Mouse (Mus musculus): ENCODE data around the gene Car8. TPM values are rescaled to one million over a fixed set of nuclear protein-coding genes. Genes with fewer than 3 reads are reported as not detected.
"Not testable (repeated sequence)": the region's sequence is repeated elsewhere in the genome, so short reads cannot be mapped to it uniquely, and the experiment has no call there.

Car8 gene
- polyA plus RNA-seq, 1 experiment from 2014 or later: 12.3 TPM

GRCm38 (mm10) chr4:8200081-8200480 lies 38.8 kb downstream of the Car8 start:
- H3K4me1 ChIP-seq: no peaks in the 10 kb centered on the region
- no peaks in the 10 kb centered on the region for H3K9me3 ChIP-seq (replicated peaks)
- H3K27me3 ChIP-seq: no peaks in the 10 kb centered on the region
- H3K4me2 ChIP-seq: no peak overlapping the region
- H3K36me3 ChIP-seq: no peaks in the 10 kb centered on the region
- peak; percentile 83 for ATAC-seq (replicated peaks; ENCODE audit: low FRiP score)
- no peak overlapping the region for H3K4me3 ChIP-seq (replicated peaks)
- 54% methylated on average over 5 of the region's 5 CpGs for WGBS
- H3K9ac ChIP-seq: no peak overlapping the region
- no peak overlapping the region for H3K27ac ChIP-seq

- WGBS: 55% methylated on average over 5 of the region's 5 CpGs
- no peak overlapping the region for H3K27ac ChIP-seq
- no peak overlapping the region for H3K4me2 ChIP-seq
- H3K4me1 ChIP-seq: no peaks in the 10 kb centered on the region
- no peaks in the 10 kb centered on the region for H3K36me3 ChIP-seq
- peak; percentile 64 for ATAC-seq (replicated peaks; ENCODE audit: low FRiP score)
- no peak overlapping the region for H3K4me3 ChIP-seq (replicated peaks)
- H3K27me3 ChIP-seq: no peaks in the 10 kb centered on the region
- no peaks in the 10 kb centered on the region for H3K9me3 ChIP-seq (replicated peaks)
- no peak overlapping the region for H3K9ac ChIP-seq
Observed at GRCm38 (mm10) chr4:8198033-8198432, 40.8 kb downstream of the Car8 start.

GRCm38 (mm10) chr4:8190441-8190840 lies 48.4 kb downstream of the Car8 start:
- H3K27ac ChIP-seq: no peak overlapping the region
- ATAC-seq (replicated peaks; ENCODE audit: low FRiP score): no peak
- WGBS: 72% methylated on average over 4 of the region's 4 CpGs
- H3K4me3 ChIP-seq (replicated peaks): no peak overlapping the region
- no peak overlapping the region for H3K9ac ChIP-seq
- no peaks in the 10 kb centered on the region for H3K36me3 ChIP-seq
- no peaks in the 10 kb centered on the region for H3K27me3 ChIP-seq
- H3K4me1 ChIP-seq: no peaks in the 10 kb centered on the region
- H3K4me2 ChIP-seq: no peak overlapping the region
- no peaks in the 10 kb centered on the region for H3K9me3 ChIP-seq (replicated peaks)

DNA sequence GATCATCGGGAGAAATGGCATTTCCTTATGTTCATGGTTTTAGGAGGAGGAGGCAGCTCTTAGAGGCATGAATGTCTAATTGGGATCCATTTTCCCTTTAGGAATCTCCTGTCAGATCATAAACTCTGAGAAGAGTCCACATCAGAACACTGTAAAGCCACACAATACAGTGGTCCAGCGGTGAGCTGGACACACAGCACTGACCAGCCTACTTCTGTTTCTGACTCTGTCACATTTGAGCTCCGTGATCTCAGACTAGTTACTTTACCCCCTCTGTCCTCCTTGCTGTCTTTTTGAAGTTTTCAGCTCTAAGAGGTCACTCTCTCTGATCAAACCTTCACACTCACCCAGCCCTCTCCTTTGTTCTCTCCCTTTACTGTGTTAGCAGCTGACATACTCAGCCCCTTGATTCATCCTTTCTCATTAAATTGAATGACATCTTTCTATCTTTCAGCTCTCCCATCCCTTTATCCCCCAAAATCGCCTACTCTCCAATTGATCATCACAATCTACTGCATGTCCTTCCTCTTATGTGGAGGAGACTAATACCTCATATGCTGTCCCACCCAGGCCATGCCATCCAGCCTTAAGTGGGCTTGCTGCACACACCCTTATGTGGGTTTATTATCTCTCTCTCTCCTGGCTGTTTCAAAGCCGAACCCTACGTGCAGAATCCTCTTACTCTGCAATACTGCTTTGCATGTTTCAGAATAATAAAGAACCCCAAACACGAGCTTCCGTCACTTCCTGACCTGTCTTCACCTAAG lies 51.7 kb downstream of the Car8 start:
- H3K36me3 ChIP-seq: no peaks in the 10 kb centered on the region
- H3K27ac ChIP-seq: no peak overlapping the region
- no peaks in the 10 kb centered on the region for H3K27me3 ChIP-seq
- ATAC-seq (replicated peaks; ENCODE audit: low FRiP score): no peak
- H3K4me2 ChIP-seq: no peak overlapping the region
- WGBS: 68% methylated on average over 8 of the region's 8 CpGs
- no peak overlapping the region for H3K9ac ChIP-seq
- H3K9me3 ChIP-seq (replicated peaks): no peaks in the 10 kb centered on the region
- H3K4me3 ChIP-seq (replicated peaks): no peak overlapping the region
- no peaks in the 10 kb centered on the region for H3K4me1 ChIP-seq

- Histone ChIP-seq H3K9ac (no peak overlapping the region), H3K4me3 (replicated peaks) (no peak overlapping the region), H3K4me1 (no peaks in the 10 kb centered on the region), H3K27ac (no peak overlapping the region), H3K36me3 (no peaks in the 10 kb centered on the region), H3K9me3 (replicated peaks) (no peaks in the 10 kb centered on the region), H3K27me3 (no peaks in the 10 kb centered on the region), H3K4me2 (no peak overlapping the region)
- ATAC-seq (replicated peaks; ENCODE audit: low FRiP score): no peak
- 71% methylated on average over 4 of the region's 4 CpGs for WGBS
Observed at GRCm38 (mm10) chr4:8180576-8180975, 58.3 kb downstream of the Car8 start.

GRCm38 (mm10) chr4:8154589-8155198 lies 84.1 kb downstream of the Car8 start:
- no peaks in the 10 kb centered on the region for H3K27me3 ChIP-seq
- peak; percentile 85 for ATAC-seq (replicated peaks; ENCODE audit: low FRiP score)
- 73% methylated on average over 6 of the region's 6 CpGs for WGBS
- no peaks in the 10 kb centered on the region for H3K36me3 ChIP-seq
- H3K27ac ChIP-seq: no peak overlapping the region
- no peak overlapping the region for H3K9ac ChIP-seq
- H3K4me2 ChIP-seq: no peak overlapping the region
- no peaks in the 10 kb centered on the region for H3K4me1 ChIP-seq
- no peak overlapping the region for H3K4me3 ChIP-seq (replicated peaks)
- no peaks in the 10 kb centered on the region for H3K9me3 ChIP-seq (replicated peaks)

GRCm38 (mm10) chr4:8153926-8154325 lies 84.9 kb downstream of the Car8 start:
- H3K4me1 ChIP-seq; H3K4me3 ChIP-seq (replicated peaks); H3K36me3 ChIP-seq; H3K27ac ChIP-seq; H3K27me3 ChIP-seq; H3K9me3 ChIP-seq (replicated peaks); ATAC-seq (replicated peaks; ENCODE audit: low FRiP score); H3K4me2 ChIP-seq; H3K9ac ChIP-seq: not testable (repeated sequence)
- WGBS: 85% methylated on average over 5 of the region's 5 CpGs

DNA sequence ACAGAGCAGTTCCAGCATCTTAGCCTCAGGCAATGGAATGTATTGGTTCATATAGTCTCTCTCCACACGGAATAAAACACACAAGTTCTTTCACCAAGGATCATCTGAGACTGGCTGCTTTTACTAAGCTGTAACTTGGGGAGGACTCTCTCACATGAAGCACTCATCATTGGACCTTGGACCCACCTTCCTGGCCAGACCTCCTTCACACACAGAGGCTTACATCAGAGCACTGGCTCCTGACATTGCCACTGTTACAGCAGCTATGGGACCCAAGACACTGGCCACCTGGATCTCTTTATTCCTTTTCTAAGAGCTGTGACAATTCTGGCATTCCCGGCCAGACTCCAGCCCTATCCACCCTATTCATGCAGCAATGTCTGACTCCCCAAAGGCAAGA lies 101.4 kb downstream of the Car8 start:
- H3K4me1 ChIP-seq: no peaks in the 10 kb centered on the region
- H3K27me3 ChIP-seq: no peaks in the 10 kb centered on the region
- no peak overlapping the region for H3K4me3 ChIP-seq (replicated peaks)
- no peak overlapping the region for H3K4me2 ChIP-seq
- no peak overlapping the region for H3K9ac ChIP-seq
- ATAC-seq (replicated peaks; ENCODE audit: low FRiP score): no peak
- WGBS: 74% methylated on average over 2 of the region's 2 CpGs
- no peak overlapping the region for H3K27ac ChIP-seq
- H3K36me3 ChIP-seq: no peaks in the 10 kb centered on the region
- H3K9me3 ChIP-seq (replicated peaks): no peaks in the 10 kb centered on the region

GRCm38 (mm10) chr4:8132024-8132423 lies 106.8 kb downstream of the Car8 start:
- Histone ChIP-seq H3K36me3 (no peaks in the 10 kb centered on the region), H3K9ac (no peak overlapping the region), H3K27me3 (no peaks in the 10 kb centered on the region), H3K27ac (no peak overlapping the region), H3K4me1 (no peaks in the 10 kb centered on the region), H3K9me3 (replicated peaks) (no peaks in the 10 kb centered on the region), H3K4me3 (replicated peaks) (no peak overlapping the region), H3K4me2 (no peak overlapping the region)
- ATAC-seq (replicated peaks; ENCODE audit: low FRiP score): no peak
- 95% methylated on average over 2 of the region's 2 CpGs for WGBS

GRCm38 (mm10) chr4:8113558-8113957 lies 125.3 kb downstream of the Car8 start:
- no peak overlapping the region for H3K9ac ChIP-seq
- no peak for ATAC-seq (replicated peaks; ENCODE audit: low FRiP score)
- no peaks in the 10 kb centered on the region for H3K36me3 ChIP-seq
- no peaks in the 10 kb centered on the region for H3K9me3 ChIP-seq (replicated peaks)
- no peak overlapping the region for H3K27ac ChIP-seq
- no peaks in the 10 kb centered on the region for H3K4me1 ChIP-seq
- WGBS: 72% methylated on average over 3 of the region's 3 CpGs
- H3K4me2 ChIP-seq: no peak overlapping the region
- H3K27me3 ChIP-seq: no peaks in the 10 kb centered on the region
- no peak overlapping the region for H3K4me3 ChIP-seq (replicated peaks)

GRCm38 (mm10) chr4:8111891-8112290 lies 127.0 kb downstream of the Car8 start:
- Histone ChIP-seq H3K4me2 (no peak overlapping the region), H3K4me1 (no peaks in the 10 kb centered on the region), H3K9me3 (replicated peaks) (no peaks in the 10 kb centered on the region), H3K9ac (no peak overlapping the region), H3K27ac (no peak overlapping the region), H3K4me3 (replicated peaks) (no peak overlapping the region), H3K27me3 (no peaks in the 10 kb centered on the region), H3K36me3 (no peaks in the 10 kb centered on the region)
- ATAC-seq (replicated peaks; ENCODE audit: low FRiP score): no peak
- 90% methylated on average over 3 of the region's 3 CpGs for WGBS

DNA sequence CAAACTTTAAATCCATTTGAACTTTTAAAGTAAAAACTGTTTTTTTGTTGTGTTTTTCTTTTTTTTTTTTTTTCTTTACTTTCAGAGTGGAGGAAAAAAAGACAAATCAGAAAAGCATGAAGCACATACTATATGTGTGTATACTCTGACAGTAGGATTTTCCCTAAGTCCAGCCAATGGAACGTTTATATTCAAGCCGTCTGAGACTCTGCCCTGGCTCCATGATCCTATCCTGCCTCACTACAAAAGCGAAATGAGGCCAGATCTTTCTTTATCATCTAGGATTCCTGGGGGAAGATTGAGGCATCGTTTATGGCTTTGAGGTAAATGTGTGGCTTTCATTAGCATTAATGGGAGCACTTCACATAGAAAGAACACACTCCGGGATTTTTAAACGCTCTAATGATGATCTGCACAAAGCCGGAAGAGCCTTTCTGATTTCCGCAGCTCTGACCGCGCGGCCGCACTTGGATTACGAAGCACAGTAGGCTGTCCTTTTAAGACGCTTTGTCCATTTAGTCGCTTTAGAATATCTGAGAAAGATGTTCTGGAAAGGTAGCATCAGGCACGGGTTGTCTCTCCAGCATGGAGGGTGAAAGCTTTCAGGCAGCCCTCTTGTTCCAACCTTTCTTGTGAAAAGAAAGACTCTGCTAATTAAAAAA lies 128.8 kb downstream of the Car8 start:
- Histone ChIP-seq H3K9me3 (replicated peaks) (no peaks in the 10 kb centered on the region), H3K4me2 (no peak overlapping the region), H3K27me3 (no peaks in the 10 kb centered on the region), H3K27ac (no peak overlapping the region), H3K36me3 (no peaks in the 10 kb centered on the region), H3K4me1 (no peaks in the 10 kb centered on the region), H3K9ac (no peak overlapping the region), H3K4me3 (replicated peaks) (no peak overlapping the region)
- ATAC-seq (replicated peaks; ENCODE audit: low FRiP score): no peak
- 90% methylated on average over 16 of the region's 16 CpGs for WGBS
